Mouse (Mus musculus): Measurements from ENCODE around the gene Mycbp2. TPM values are rescaled to one million over a fixed set of nuclear protein-coding genes. Genes with fewer than 3 reads are reported as not detected.

Gene Mycbp2
- total RNA-seq, 2 experiments from 2014 or later, result 28.9 to 32.2 TPM

DNA sequence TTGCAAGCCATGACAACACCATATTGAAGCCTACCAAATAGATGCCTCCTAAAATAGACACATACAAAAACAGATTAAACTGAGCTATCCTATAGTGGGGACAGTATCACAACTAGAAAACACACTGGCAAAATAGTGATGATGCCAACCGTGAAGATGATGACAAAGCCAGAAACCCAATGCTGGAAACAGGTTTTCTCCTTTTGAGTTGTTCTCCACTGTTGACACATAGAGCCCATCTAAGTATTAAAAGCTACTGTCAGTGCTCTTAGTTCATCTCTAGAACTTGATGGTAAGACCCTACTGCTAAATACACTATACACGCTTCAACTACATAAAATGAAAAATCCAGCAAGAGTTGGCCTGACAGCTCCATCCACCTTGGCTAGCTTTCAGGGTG, 86.2 kb downstream of the Mycbp2 start:
- no peak for DNase-seq

DNA sequence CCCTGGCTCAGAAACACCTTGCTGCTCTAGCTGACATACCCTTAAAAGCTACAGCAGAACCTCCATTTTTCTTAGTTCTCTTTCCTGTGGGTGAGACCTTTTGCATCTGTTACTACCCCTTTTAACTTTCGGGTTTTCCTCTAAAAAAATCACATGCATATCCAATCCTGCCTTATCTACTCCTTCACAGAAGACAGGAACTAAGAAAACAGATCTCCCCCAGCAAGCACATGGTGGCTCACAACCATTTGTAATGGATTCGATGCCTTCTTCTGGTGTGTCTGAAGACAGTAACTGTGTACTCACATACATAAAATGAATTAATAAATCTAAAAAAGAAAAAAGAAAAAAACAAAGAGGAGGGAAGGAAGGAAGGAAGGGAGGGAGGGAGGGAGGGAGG, 87.9 kb downstream of the Mycbp2 start:
- no peak for DNase-seq

DNA sequence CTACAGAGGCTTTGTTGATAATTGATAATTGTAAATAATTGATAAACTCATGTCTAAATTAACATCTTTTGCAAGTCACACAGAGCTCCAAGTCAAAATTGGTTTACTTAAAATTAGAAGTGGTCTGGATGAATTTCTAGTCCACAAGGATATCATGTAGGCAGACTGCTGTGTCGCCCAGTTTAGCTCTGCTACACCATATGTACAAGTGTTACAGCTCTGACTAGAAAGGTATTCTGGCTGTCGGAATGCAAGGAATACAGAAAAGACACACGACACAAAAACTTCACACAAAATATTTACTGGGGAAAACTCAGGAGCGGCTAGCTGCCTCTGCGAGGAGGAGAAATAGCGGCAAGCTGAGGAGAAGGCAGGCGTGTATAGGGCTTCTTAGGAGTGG, 89.7 kb downstream of the Mycbp2 start:
- no peak for DNase-seq

DNA sequence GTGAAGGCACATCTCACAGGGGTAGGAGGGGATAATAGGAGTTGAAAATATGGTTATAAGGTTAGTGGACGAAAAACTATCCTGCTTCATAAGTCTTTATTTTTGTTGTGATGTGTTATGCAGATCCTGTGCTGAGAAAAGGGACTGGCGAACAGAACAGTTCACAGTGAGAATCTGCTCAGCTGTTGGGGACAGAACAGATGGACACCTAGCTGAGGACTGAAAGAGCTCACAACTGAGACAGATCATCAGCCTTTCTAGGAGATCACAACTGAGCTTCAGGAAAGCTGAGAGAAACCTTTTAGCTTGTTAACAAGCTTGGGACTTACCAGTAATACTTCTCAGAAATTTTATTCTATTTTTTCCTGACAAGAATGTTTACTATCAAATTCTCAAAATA, 92.3 kb downstream of the Mycbp2 start:
- no peak for DNase-seq

GRCm38 (mm10) chr14:103242020-103242419, 104.6 kb downstream of the Mycbp2 start:
- DNase-seq, result no peak

DNA sequence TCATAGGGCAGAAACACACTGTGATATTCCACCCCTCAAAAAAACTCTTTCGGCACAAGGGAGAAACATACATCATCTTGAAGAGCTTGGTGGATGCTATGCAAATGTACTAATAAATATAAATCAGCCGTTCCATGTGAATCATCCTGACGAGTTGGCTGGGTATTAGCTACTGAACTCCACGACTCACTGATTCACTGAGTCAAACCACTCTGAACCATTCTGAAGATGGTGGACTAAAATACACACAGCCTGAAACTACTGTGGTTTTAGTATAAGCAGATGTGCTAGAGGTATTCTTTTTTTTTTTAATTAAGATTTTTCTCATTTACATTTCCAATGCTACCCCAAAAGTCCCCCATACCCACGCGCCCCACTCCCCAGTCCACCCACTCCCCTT, 111.8 kb downstream of the Mycbp2 start:
- no peak for DNase-seq

DNA sequence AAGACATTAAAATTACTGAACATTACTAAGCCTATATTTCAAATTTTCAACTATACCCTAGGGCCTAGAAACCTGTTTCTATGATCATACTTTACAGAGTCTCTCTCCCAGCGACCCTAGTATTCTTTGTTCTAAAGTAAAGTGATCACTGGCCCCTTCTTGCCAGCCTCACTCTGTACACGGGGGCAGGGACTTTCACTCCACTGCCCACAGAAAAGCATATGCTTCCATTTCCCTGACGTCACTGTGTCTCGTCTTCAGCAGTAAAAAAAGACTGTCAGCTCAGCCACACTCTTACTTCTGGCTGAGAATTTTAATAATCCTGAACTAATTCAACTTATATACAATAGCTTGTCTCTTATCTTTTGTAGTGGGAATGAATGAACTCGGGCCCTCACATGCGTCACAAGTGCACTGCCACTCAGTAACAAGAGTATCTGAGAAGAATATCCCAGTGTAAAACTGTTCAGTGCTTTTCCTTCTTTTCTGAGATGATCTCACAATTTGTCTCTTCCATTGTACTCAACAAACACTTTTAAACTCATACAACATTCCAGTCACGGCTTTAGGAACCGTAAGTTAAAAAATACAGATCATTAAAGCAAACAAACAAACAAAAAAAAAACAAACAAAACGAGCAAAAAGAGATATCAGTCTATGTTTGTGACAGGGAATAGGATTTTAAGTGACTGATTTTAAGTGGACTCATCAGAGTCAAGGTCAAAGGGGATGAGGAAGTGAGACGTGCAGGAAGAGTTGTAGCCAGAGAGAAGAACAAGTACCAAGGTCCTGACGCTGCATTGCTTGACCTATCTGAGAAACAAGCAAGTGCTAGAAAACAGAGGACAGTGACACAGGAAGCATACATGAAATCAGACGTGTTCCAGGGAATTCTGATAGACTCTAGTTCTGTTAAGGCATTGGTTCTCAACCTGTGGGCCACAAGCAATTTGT, 112.7 kb downstream of the Mycbp2 start:
- no peak for DNase-seq

DNA sequence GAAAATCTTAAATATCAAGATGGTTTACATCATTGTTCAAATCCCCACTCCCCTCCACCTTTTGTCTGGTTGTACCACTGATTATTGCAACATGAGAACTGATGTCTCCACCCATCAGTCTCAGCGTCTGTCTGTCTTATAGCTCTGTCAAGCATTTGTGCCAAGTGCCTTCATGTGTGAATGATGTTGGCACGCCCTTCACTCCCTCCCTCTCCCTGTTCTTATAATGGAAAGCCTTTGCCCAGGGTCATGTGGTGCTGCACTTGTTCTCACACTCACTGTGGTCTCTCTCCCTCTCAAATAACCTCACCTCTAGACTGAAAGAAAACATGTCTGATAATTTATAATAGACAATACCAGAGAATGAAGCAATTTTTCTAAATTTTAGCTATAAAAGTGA, 124.3 kb downstream of the Mycbp2 start:
- DNase-seq, result no peak

- no peak for DNase-seq
Measured at GRCm38 (mm10) chr14:103221751-103222150, 124.9 kb downstream of the Mycbp2 start.

GRCm38 (mm10) chr14:103216331-103216730, 130.3 kb downstream of the Mycbp2 start:
- no peak for DNase-seq

GRCm38 (mm10) chr14:103186658-103187057, 160.0 kb downstream of the Mycbp2 start:
- DNase-seq, result no peak

DNA sequence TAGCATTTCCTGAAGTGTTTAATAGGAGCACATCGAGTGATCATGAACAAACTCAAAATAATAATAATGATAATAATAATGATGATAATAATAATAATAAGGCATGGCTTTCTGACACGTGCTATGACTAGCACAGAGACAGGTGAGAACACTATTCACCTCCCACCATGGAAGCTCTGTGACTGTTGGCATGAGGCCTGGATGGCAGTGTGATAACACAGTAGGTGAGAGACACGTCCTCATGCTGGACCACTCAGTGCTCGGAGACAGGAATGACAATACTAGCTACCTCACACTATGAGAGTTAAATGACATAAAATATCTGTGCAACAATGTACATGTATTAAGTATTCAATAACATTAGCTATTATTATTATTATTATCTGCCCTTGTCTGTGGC, 160.5 kb downstream of the Mycbp2 start:
- DNase-seq, result no peak

DNA sequence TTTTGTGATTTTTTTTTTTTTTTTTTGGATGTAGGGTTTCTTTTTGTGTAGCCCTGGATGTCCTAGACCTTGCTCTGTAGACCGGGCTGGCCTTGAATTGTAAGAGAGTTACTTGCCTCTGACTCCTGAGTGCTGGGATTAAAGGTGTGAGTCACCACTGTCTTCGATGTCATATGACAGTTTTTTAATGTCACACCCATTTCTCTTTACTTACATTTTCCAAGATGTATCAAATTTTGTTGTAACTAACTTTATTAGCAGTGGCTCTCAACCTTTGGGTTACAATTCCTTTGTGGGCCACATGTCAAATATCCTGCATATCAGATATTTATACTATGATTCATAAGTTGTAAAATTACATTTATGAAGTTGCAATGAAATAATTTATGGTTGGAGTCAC, 166.5 kb downstream of the Mycbp2 start:
- no peak for DNase-seq

DNA sequence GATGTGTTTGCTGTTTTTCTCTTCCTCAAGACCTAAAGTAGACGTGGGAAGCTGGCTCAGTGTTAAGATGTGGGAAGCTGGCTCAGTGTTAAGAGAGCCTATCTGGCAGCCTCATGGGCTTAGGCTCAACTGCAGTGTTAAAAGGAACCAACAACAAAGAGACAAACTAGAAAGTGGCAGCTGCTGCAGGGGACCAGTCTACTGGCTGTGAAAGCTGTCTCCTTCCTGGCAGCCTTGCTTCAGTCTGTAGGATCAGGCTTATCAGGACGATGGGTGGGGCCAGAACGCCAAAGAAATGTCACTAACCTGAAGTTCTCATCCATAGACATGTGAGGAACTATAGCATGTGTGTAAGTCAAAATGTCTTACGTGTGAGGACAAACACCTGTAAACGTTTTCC, 183.7 kb downstream of the Mycbp2 start:
- DNase-seq, result no peak

DNA sequence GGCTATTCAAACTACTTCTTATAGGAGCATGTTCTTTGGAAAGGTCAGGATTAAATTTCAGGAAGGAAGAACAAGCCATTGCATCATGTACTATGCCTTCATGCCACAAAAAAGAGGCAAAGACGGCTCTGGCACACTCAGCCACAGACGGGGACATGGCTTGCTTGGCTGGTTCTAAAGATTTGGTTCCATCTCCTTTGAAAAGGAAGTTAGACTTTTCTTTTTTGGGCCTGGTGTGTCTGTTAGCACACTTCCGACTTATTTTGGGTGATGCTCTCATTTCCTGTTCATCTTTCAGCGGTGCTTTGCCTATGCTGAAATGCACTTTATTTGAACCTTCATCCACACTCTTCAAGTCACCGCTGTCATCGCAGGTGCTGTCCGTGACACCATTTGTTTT, 190.9 kb downstream of the Mycbp2 start:
- DNase-seq, result peak in 1 of 2 experiments; percentile 5

GRCm38 (mm10) chr14:103150139-103150538, 196.5 kb downstream of the Mycbp2 start:
- no peak for DNase-seq

DNA sequence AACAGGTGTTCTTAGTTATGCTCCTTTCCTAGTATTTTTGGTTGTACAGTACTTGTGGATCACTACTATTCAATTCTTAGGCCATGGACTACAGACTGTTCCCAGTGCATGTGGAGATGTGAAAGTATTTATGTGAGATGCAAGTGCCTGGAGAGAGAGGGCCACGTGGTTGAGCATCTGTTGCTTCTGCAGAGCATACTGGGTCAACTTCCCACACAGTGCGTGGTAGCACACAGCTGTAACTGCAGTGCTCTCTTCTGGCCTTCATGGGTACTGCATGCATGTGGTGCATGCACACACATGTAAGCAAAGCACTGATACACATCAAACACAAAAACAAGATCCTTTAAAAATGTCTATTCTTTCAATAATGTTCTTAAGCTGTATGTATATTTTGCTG, 214.6 kb downstream of the Mycbp2 start:
- DNase-seq, result peak in 1 of 2 experiments; percentile 18

GRCm38 (mm10) chr14:103125756-103126155, 220.9 kb downstream of the Mycbp2 start:
- DNase-seq, result no peak

DNA sequence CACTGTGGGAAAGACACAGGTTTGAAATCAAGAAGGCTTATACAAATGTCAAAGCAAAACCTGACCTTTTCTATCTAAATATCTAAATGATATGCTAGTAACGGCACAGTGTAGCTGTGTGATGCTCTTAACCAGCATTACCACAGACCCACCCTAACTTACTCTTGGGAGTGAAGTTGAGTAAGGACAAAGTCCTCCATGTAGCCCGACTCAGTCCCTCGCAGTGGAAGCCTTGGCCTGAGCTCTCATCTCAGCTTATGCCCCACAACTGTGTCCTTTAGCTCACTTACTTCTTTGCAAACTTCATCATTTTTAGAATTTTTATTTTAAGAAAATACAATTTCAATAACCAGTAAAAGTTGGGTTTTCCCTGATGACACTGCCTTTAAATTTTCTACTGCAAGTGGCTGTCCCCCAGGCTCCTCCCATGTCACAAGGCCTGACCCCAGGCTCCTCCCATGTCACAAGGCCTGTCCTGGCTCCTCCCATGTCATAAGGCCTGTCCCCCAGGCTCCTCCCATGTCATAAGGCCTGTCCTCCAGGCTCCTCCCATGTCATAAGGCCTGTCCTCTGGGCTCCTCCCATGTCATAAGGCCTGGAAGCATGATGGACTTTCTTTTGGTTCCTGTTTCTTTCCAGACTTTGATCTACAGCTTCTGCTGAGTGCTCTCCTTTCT, 231.5 kb downstream of the Mycbp2 start:
- no peak for DNase-seq

- no peak for DNase-seq
Measured at GRCm38 (mm10) chr14:103112606-103113363, 233.8 kb downstream of the Mycbp2 start.

GRCm38 (mm10) chr14:103109971-103110370, 236.6 kb downstream of the Mycbp2 start:
- DNase-seq, result no peak

GRCm38 (mm10) chr14:103106301-103106700, 240.3 kb downstream of the Mycbp2 start:
- DNase-seq, result no peak

Data from heart, adult 18-20 months (tissue).